Mouse (Mus musculus): ENCODE measurements around the gene Cpm.

The Cpm gene

GRCm38 (mm10) chr10:117685849-117686591 is 56.7 kb downstream of the Cpm start:
- no peak for DNase-seq (ENCODE audit: low read depth, low spot score)

DNA sequence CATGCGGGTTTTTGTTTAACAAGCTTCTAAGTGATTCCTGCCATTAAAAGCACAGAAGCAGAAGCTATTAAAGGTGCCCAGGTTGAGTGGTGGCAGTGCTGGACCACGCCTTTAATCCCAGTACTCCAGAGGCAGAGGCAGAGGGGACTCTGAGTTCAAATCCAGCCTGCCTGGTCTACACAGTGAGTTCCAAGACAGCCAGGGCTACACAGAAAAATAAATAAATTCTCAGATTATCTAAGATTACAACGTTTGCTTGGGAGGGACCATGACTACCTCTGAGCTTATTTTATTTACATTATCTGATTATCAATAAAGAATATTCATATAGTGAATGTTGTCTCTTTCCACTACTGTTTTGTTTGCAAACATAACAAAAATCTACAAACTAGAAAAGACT is 57.7 kb downstream of the Cpm start:
- no peak for DNase-seq (ENCODE audit: low read depth, low spot score)

DNA sequence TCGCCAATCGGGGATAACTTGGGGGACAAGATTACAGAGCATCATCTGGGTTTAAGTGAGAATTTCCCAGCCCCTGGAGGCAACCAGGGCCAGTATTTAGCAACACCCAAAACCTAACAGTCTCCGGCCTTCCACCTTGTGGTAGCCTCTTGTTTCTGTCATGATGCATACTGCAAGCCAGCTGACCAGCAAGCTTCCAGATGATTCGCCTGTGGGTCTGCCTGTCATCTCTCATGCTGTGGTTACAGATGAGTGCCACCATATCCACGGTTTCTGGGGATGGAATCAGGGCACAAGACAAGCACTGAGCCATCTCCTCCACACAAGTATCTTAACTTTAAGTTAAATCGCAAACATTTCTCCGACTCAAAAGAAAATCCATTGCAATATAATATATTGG is 58.3 kb downstream of the Cpm start:
- no peak for DNase-seq (ENCODE audit: low read depth, low spot score)

DNA sequence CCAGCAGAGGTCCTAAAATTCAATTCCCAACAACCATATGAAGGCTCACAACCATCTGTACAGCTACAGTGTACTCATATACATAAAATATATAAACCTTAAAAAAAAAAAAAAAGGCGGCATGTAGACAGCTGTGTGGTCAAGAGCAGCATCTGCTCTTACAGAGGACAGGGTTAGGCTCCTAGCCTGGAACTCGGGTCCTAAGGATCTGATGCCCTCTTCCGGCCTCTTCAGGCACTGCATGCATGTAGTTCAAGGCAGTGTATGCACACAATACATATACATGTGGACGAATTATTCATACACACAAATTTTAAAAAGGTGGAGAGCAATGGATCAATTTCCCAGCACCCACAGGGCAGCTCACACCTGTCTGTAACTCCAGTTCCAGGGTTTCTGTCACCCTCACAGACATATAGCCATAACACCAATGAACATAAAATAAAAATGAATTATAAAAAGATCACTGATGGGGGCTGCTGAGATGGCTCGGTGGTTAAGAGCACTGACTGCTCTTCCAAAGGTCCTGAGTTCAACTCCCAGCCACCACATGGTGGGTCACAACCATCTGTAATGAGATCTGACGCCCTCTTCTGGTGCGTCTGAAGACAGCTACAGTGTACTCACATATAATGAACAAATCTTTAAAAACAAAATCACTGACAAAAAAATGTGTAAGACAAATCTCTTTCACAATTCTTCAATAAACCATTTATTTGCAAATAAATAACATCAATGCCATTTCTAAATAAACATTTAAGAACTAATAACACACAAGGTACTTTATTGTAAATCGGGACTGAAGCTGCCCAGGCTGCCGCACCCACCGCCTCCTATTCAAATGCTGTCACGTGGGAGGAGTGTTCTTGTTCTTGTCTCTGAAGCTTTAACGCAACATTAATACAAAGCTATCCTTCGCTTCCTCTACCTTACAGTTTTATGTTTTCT is 59.2 kb downstream of the Cpm start:
- DNase-seq (ENCODE audit: low read depth, low spot score): peak; percentile 41

- no peak for DNase-seq (ENCODE audit: low read depth, low spot score)
Measured at GRCm38 (mm10) chr10:117689297-117690100, 60.2 kb downstream of the Cpm start.

GRCm38 (mm10) chr10:117690101-117690352 is 60.7 kb downstream of the Cpm start:
- DNase-seq (ENCODE audit: low read depth, low spot score): no peak

DNA sequence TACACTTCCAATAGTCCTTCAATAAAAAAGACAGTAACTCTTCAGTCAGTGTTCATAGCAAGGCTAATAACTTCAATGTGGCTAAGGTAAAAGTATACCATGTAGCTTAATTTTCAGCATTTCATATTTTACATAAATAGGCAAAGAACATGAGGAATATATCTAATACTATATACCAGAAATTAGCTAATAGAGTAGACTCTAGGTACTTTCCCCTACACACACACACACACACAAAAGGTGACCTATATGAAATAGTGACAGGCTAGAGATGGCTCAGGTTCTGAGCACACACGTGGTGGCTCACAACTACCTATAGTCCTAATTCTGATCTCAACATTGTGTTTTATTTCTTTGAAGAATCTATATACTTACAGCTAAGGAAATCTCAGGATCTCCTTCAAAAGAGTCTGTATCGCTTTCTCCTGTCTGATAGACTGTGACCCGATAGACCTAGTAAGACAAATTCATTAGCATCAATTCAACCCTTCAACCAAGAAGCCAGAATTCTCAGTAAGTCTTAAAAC is 61.5 kb downstream of the Cpm start:
- DNase-seq (ENCODE audit: low read depth, low spot score): no peak

GRCm38 (mm10) chr10:117691389-117691968 is 62.2 kb downstream of the Cpm start:
- no peak for DNase-seq (ENCODE audit: low read depth, low spot score)

DNA sequence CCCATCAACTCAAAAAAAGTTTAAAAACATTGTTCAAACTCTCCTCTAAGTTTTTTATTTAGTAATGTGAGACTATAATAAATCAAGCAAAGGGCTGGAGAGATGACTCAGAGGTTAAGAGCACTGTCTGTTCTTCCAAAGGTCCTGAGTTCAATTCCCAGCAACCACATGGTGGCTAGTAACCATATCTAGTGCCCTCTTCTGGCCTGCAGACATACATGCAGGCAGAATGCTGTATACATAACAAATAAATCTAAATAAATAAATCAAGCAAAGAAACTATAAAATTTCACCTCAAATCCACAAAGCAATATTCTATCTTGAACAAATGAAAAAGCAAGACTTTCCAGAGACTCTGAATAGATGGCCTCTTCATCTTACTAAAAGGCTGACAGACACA is 62.9 kb downstream of the Cpm start:
- no peak for DNase-seq (ENCODE audit: low read depth, low spot score)

- DNase-seq (ENCODE audit: low read depth, low spot score): no peak
Measured at GRCm38 (mm10) chr10:117692953-117693352, 63.7 kb downstream of the Cpm start.

DNA sequence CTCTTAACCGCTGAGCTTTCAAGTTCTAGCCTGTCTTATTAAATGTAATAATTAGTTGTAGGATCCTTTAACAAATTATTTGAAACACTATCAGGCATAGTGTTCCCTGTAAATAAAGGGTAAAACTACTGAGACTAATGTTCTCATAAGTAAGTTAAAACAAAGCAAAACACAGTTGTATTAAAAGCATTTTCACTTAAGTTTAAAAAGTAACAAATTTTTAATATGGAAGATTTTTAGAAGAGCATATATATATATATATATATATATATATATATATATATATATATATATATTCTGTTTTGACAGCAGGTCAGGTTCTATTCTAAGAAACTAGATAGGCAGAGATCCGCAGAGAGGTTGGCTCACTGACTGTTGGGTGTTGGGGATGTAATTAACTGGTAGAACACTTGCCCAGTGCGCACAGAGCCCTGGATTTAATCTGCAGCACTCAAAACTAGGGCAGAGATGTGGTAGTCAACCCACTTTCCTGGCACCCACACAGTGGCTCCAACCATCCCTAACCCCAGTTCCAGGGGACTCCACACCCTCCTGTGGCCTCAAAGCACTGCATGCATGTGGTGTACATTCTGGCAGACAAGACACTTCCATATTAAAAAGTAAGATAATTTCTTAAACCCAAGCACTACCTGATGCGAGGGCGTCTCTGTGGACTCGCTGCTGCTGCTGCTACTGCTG is 65.1 kb downstream of the Cpm start:
- no peak for DNase-seq (ENCODE audit: low read depth, low spot score)

DNA sequence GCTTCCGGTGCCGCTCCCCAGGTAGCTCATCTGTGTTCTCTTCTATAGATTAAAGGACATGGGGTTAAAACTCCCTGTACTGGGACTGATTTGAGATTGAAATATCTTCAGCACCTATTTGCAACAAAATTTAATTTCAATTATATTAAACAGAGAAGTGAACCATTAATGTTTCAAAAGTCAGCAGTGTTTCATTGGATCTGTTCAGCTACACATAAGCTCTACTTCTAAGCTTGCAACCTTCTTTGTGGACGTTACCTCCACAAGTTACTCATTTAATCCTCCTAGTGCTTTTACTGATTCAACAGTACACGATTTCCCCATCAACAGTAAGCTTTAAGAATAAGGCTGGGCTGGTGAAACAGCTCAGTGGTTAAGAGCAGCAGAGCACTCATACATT is 65.7 kb downstream of the Cpm start:
- no peak for DNase-seq (ENCODE audit: low read depth, low spot score)

DNA sequence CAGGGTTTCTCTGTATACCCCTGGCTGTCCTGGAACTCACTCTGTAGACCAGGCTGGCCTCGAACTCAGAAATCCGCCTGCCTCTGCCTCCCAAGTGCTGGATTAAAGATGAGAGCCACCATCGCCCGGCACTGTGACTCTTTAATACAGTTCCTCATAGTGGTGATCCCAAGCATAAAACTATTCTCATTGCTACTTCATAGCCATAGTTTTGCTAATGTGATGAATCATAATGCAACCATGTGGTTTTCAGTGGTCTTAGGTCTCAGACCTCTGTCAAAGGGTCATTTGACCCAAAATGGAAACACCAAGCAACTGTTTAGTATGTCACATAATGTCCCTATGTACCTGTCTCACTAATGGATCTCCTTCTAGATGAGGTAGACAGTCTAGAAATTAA is 66.3 kb downstream of the Cpm start:
- DNase-seq (ENCODE audit: low read depth, low spot score): no peak

- no peak for DNase-seq (ENCODE audit: low read depth, low spot score)
Measured at GRCm38 (mm10) chr10:117696021-117696826, 66.9 kb downstream of the Cpm start.

DNA sequence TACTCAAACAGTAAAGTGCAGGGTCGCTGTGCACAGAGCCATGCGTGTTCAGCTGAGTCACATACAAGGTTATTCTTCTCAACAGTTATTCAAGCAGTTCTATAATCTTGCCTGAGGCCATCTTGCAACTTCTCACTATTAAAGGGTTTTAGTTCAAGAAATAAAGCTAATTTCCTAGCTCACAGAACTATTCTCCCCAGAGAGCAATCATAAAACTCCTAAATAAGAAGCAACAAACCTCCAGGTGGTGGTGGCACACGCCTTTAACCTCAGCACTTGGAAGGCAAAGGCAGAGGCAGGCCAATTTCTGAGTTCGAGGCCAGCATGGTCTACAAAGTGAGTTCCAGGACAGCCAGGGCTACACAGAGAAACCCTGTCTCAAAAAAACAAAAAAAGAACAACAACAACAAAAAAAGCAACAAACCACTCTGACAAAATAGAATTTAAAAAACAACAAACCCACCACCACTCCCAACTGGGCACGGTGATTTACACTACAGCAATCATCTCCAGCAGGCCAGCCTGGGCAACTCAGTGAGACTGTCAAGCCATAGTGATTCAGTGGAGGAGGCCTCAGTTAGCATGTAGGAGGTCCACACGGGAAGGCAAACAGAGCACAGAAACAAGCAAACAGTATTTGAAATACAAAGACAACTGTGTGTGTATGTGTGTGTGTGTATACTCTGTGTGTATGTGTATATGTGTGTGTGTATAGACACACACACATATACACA is 67.7 kb downstream of the Cpm start:
- no peak for DNase-seq (ENCODE audit: low read depth, low spot score)

DNA sequence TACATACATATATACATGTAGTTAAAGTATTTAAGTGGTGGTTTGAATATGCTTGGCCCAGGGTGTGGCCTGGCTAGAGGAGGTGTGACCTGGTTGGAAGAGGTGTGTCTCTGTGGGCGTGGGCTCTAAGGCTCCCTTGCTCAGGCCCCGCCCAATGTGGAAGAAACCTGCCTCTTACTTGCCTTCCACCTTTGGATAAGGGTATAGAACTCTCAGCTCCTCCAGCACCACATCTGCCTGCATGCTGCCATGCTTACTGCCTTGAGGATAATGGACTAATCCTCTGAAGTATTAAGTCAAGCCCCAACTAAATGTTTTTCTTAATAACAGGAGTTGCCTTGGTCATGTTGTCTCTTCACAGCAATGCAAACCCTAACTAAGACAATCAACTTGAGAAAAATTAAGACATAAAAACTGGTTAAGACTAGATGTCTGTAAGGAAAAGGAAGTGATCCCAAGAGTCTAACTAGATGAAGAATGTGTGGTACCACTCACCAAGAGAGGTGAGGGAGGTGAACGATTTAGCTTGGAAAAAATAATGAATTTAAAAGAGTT is 68.3 kb downstream of the Cpm start:
- DNase-seq (ENCODE audit: low read depth, low spot score): no peak

- DNase-seq (ENCODE audit: low read depth, low spot score): no peak
Measured at GRCm38 (mm10) chr10:117698313-117699138, 69.2 kb downstream of the Cpm start.

DNA sequence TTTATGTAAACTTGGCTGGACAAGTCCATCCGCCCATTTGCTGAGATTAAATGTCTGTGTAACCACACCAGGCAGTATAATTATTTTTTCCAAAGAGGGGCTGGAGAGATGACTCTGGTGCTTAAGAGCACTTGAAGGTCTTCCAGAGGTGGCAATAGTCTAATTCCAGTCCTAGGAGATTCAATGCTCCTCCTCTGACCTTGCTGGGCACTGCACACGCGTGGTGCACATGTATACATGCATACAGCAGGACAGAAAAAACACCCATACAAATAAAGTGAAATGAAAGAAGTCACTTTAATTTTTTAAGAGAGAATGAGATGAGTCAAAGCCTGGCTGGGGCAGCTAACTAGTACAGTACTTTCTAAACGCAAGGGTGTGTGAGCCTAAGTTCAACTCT is 70.6 kb downstream of the Cpm start:
- DNase-seq (ENCODE audit: low read depth, low spot score): no peak

All from mesoderm, embryonic 11.5 days (tissue).